Mouse (Mus musculus): Measurements from ENCODE around the gene Snap91.

- no peak for TF ChIP-seq CTCF (IDR thresholded peaks at IDR 0.05; ENCODE audit: borderline replicate concordance, extremely low read depth, insufficient read depth, insufficient read length)
- TF ChIP-seq POLR2A (IDR thresholded peaks at IDR 0.05; ENCODE audit: borderline replicate concordance, extremely low read depth, insufficient read depth, insufficient read length, poor library complexity, severe bottlenecking) = no peak
Observed at GRCm38 (mm10) chr9:86852861-86853260, 27.6 kb downstream of the Snap91 start.
